Mouse (Mus musculus) CH12.LX (cell line): ENCODE results near the gene Col18a1.

Experiments
- GABPA ChIP-seq: IDR thresholded peaks from 2 replicates; pipeline ENCODE4 v1.6.1; 2012; ENCODE audit warnings: low read depth, low read length, improper control_type of control experiment, inconsistent platforms; ENCODE audit not compliant: insufficient replicate concordance
- MAZ ChIP-seq: IDR thresholded peaks from 2 replicates; pipeline ENCODE4 v1.6.1; 2012; ENCODE audit warnings: low read depth, mild to moderate bottlenecking, inconsistent platforms, low read length, improper control_type of control experiment, moderate library complexity
- MXI1 ChIP-seq: IDR thresholded peaks from 2 replicates; pipeline ENCODE4 v1.6.1; 2011; ENCODE audit warnings: mild to moderate bottlenecking, low read depth, low read length, improper control_type of control experiment
- POLR2A ChIP-seq: IDR thresholded peaks from 2 replicates; pipeline ENCODE4 v1.6.1; 2011; ENCODE audit warnings: low read depth, mild to moderate bottlenecking, improper control_type of control experiment, low read length

- TF ChIP-seq MAZ (no peak), POLR2A (no peak), MXI1 (no peak), GABPA (no peak)
Measured at GRCm38 (mm10) chr10:77144372-77144771, 22.0 kb downstream of the Col18a1 start.
